Mouse (Mus musculus): ENCODE measurements around the gene Padi4. TPM values are rescaled to one million over a fixed set of nuclear protein-coding genes. Genes with fewer than 3 reads are reported as not detected.

The Padi4 gene
- polyA plus RNA-seq, 1 experiment = 1.4 TPM

- H3K79me2 ChIP-seq (ENCODE audit: control insufficient read depth, insufficient read depth) = no peaks in the 10 kb centered on the region
- H3K36me3 ChIP-seq (ENCODE audit: control insufficient read depth, insufficient read depth) = no peaks in the 10 kb centered on the region
- no peak overlapping the region for H3K4me3 ChIP-seq
- H3K4me2 ChIP-seq (ENCODE audit: low read depth) = no peak overlapping the region
- H3K27me3 ChIP-seq (ENCODE audit: control insufficient read depth, insufficient read depth, insufficient read length) = no peaks in the 10 kb centered on the region
- no peak for TF ChIP-seq TCF12 (IDR thresholded peaks at IDR 0.05; ENCODE audit: insufficient read depth, poor library complexity, severe bottlenecking)
- no peak overlapping the region for H3ac ChIP-seq (ENCODE audit: control insufficient read depth, insufficient read length)
These were observed 41.5 kb upstream of the Padi4 start for GRCm38 (mm10) chr4:140815496-140815895.

- H3K27me3 ChIP-seq (ENCODE audit: control insufficient read depth, insufficient read depth, insufficient read length) = no peaks in the 10 kb centered on the region
- H3K79me2 ChIP-seq (ENCODE audit: control insufficient read depth, insufficient read depth) = no peaks in the 10 kb centered on the region
- no peak overlapping the region for H3K4me3 ChIP-seq
- TF ChIP-seq CEBPB (IDR thresholded peaks at IDR 0.05; ENCODE audit: insufficient read depth, poor library complexity, severe bottlenecking) (no peak), SRF (IDR thresholded peaks at IDR 0.05; ENCODE audit: control insufficient read depth, insufficient read length, low read depth) (no peak), POLR2AphosphoS2 (IDR thresholded peaks at IDR 0.05; ENCODE audit: insufficient read length, low read depth) (no peak), USF1 (IDR thresholded peaks at IDR 0.05; ENCODE audit: low read depth) (no peak), MYOD1 (IDR thresholded peaks at IDR 0.05; ENCODE audit: control insufficient read depth in 1 of 3, insufficient read length in 2 of 3, low read depth in 2 of 3) (no peak), MYOG (IDR thresholded peaks at IDR 0.05; ENCODE audit: control insufficient read depth in 1 of 3, insufficient read depth in 1 of 3, insufficient read length in 2 of 3, low read depth in 2 of 3) (no peak), E2F4 (IDR thresholded peaks at IDR 0.05; ENCODE audit: insufficient read depth) (no peak), POLR2A (IDR thresholded peaks at IDR 0.05; ENCODE audit: insufficient read length, low read depth) (no peak), MAX (IDR thresholded peaks at IDR 0.05; ENCODE audit: low read depth) (no peak), TCF3 (IDR thresholded peaks at IDR 0.05; ENCODE audit: insufficient read length, low read depth) (no peak), REST (IDR thresholded peaks at IDR 0.05; ENCODE audit: insufficient read depth, insufficient read length) (no peak), TCF12 (IDR thresholded peaks at IDR 0.05; ENCODE audit: insufficient read depth, poor library complexity, severe bottlenecking) (no peak)
- no peaks in the 10 kb centered on the region for H3K36me3 ChIP-seq (ENCODE audit: control insufficient read depth, insufficient read depth)
- H3K4me2 ChIP-seq (ENCODE audit: low read depth) = no peak overlapping the region
- no peak overlapping the region for H3ac ChIP-seq (ENCODE audit: control insufficient read depth, insufficient read length)
These were observed 40.5 kb upstream of the Padi4 start for GRCm38 (mm10) chr4:140814241-140815225.

- Histone ChIP-seq H3K36me3 (ENCODE audit: control insufficient read depth, insufficient read depth) (no peaks in the 10 kb centered on the region), H3ac (ENCODE audit: control insufficient read depth, insufficient read length) (no peak overlapping the region), H3K4me3 (no peak overlapping the region), H3K79me2 (ENCODE audit: control insufficient read depth, insufficient read depth) (no peaks in the 10 kb centered on the region), H3K4me2 (ENCODE audit: low read depth) (no peak overlapping the region), H3K27me3 (ENCODE audit: control insufficient read depth, insufficient read depth, insufficient read length) (no peaks in the 10 kb centered on the region)
- TF ChIP-seq POLR2A (IDR thresholded peaks at IDR 0.05; ENCODE audit: insufficient read length, low read depth) (no peak), MYOG (IDR thresholded peaks at IDR 0.05; ENCODE audit: control insufficient read depth in 1 of 3, insufficient read depth in 1 of 3, insufficient read length in 2 of 3, low read depth in 2 of 3) (peak; percentile 43 to 88 (median 55)), TCF3 (IDR thresholded peaks at IDR 0.05; ENCODE audit: insufficient read length, low read depth) (peak; percentile 86), REST (IDR thresholded peaks at IDR 0.05; ENCODE audit: insufficient read depth, insufficient read length) (no peak), POLR2AphosphoS2 (IDR thresholded peaks at IDR 0.05; ENCODE audit: insufficient read length, low read depth) (no peak), MYOD1 (IDR thresholded peaks at IDR 0.05; ENCODE audit: control insufficient read depth in 1 of 3, insufficient read length in 2 of 3, low read depth in 2 of 3) (peak in 2 of 3 experiments; percentile 20 to 89)
These were observed 39.5 kb upstream of the Padi4 start for GRCm38 (mm10) chr4:140813358-140814185.

GRCm38 (mm10) chr4:140812609-140813008, 38.6 kb upstream of the Padi4 start:
- TF ChIP-seq TCF12 (IDR thresholded peaks at IDR 0.05; ENCODE audit: insufficient read depth, poor library complexity, severe bottlenecking) (no peak), SRF (IDR thresholded peaks at IDR 0.05; ENCODE audit: control insufficient read depth, insufficient read length, low read depth) (no peak), TCF3 (IDR thresholded peaks at IDR 0.05; ENCODE audit: insufficient read length, low read depth) (no peak), USF1 (IDR thresholded peaks at IDR 0.05; ENCODE audit: low read depth) (no peak), REST (IDR thresholded peaks at IDR 0.05; ENCODE audit: insufficient read depth, insufficient read length) (no peak), E2F4 (IDR thresholded peaks at IDR 0.05; ENCODE audit: insufficient read depth) (no peak), CEBPB (IDR thresholded peaks at IDR 0.05; ENCODE audit: insufficient read depth, poor library complexity, severe bottlenecking) (no peak), MAX (IDR thresholded peaks at IDR 0.05; ENCODE audit: low read depth) (no peak), MYOG (IDR thresholded peaks at IDR 0.05; ENCODE audit: control insufficient read depth in 1 of 3, insufficient read depth in 1 of 3, insufficient read length in 2 of 3, low read depth in 2 of 3) (no peak), POLR2A (IDR thresholded peaks at IDR 0.05; ENCODE audit: insufficient read length, low read depth) (no peak), MYOD1 (IDR thresholded peaks at IDR 0.05; ENCODE audit: control insufficient read depth in 1 of 3, insufficient read length in 2 of 3, low read depth in 2 of 3) (no peak), POLR2AphosphoS2 (IDR thresholded peaks at IDR 0.05; ENCODE audit: insufficient read length, low read depth) (no peak)
- Histone ChIP-seq H3K27me3 (ENCODE audit: control insufficient read depth, insufficient read depth, insufficient read length) (no peaks in the 10 kb centered on the region), H3K4me3 (no peak overlapping the region), H3K36me3 (ENCODE audit: control insufficient read depth, insufficient read depth) (no peaks in the 10 kb centered on the region), H3K79me2 (ENCODE audit: control insufficient read depth, insufficient read depth) (no peaks in the 10 kb centered on the region), H3K4me2 (ENCODE audit: low read depth) (no peak overlapping the region), H3ac (ENCODE audit: control insufficient read depth, insufficient read length) (no peak overlapping the region)

Data from myocyte (in vitro differentiated cells).